Mouse (Mus musculus) heart, embryonic 11.5 days (tissue): Measurements from ENCODE around the gene Ptms. TPM values are rescaled to one million over a fixed set of nuclear protein-coding genes. Genes with fewer than 3 reads are reported as not detected.

Source experiments
- ATAC-seq: fragments of 200-750 bp; cut with Nextera tagmentation; replicated peaks from 2 replicates; pipeline ENCODE4 v1.8.0; 2017; ENCODE audit warnings: moderate library complexity; ENCODE audit not compliant: insufficient number of reproducible peaks, low FRiP score, low TSS enrichment
- H3K27ac ChIP-seq: fragments of 300-500 bp; sonication (generic); 2 replicates; pipeline ENCODE4 v1.5.1; 2014; ENCODE audit warnings: mild to moderate bottlenecking, low read depth, low read length
- H3K27me3 ChIP-seq: fragments of 300-500 bp; sonication (generic); 2 replicates; pipeline ENCODE4 v1.6.1; 2014; ENCODE audit warnings: mild to moderate bottlenecking, low read length, mixed read lengths; ENCODE audit not compliant: control insufficient read depth, insufficient read depth
- H3K36me3 ChIP-seq: fragments of 300-500 bp; sonication (generic); 2 replicates; pipeline ENCODE4 v1.6.1; 2014; ENCODE audit warnings: mild to moderate bottlenecking, low read length, moderate library complexity, mixed read lengths; ENCODE audit not compliant: control insufficient read depth, insufficient read depth
- H3K4me1 ChIP-seq: fragments of 300-500 bp; sonication (generic); 2 replicates; pipeline ENCODE4 v1.6.1; 2014; ENCODE audit warnings: low read length; ENCODE audit not compliant: control insufficient read depth, insufficient read depth
- H3K4me2 ChIP-seq: fragments of 300-500 bp; sonication (generic); 2 replicates; pipeline ENCODE4 v1.6.1; 2014; ENCODE audit warnings: mild to moderate bottlenecking, moderate library complexity
- H3K4me3 ChIP-seq: fragments of 300-500 bp; sonication (generic); 2 replicates; pipeline ENCODE4 v1.5.1; 2014; ENCODE audit warnings: low read depth, low read length
- H3K9ac ChIP-seq: fragments of 300-500 bp; sonication (generic); 2 replicates; pipeline ENCODE4 v1.6.1; 2014; ENCODE audit warnings: mild to moderate bottlenecking, low read depth, low read length, moderate library complexity
- H3K9me3 ChIP-seq: fragments of 300-500 bp; sonication (generic); replicated peaks from 2 replicates; pipeline ENCODE4 v1.6.1; 2016; ENCODE audit warnings: low read length; ENCODE audit not compliant: control insufficient read depth
- WGBS: fragments of 180-500 bp; shearing (Covaris S2); extraction: QIAGEN DNeasy Blood & Tissue Kit; methylation state at CpG from one replicate; pipeline ENCODE4 v1.1.7; 2014; ENCODE audit not compliant: insufficient replicate concordance; 5-methylcytosine and 5-hydroxymethylcytosine counted together
- polyA plus RNA-seq: library from polyadenylated mRNA; unstranded; fragments of >200 nt; fragmentation: Nextera tagmentation; extraction: Ambion mirVana; gene quantifications from 2 replicates; pipeline ENCODE4 v1.2.1, GENCODE M21; 2014

Ptms gene
- polyA plus RNA-seq, 1 experiment from 2014 or later: 158 TPM

- H3K9ac ChIP-seq: no peak overlapping the region
- no peaks in the 10 kb centered on the region for H3K9me3 ChIP-seq
- peaks cover 26% of the 10 kb centered on the region for H3K36me3 ChIP-seq
- H3K27ac ChIP-seq: no peak overlapping the region
- no peaks in the 10 kb centered on the region for H3K27me3 ChIP-seq
- 90% methylated on average over 3 of the region's 3 CpGs for WGBS
- peaks cover 6% of the 10 kb centered on the region for H3K4me1 ChIP-seq
- no peak for ATAC-seq
- no peak overlapping the region for H3K4me2 ChIP-seq
- H3K4me3 ChIP-seq: peak overlapping the region; percentile 79; the same call in 1 of the 2 replicates
Observed at GRCm38 (mm10) chr6:124933127-124933526, 13.2 kb upstream of the Ptms start.

GRCm38 (mm10) chr6:124932314-124932695, 12.4 kb upstream of the Ptms start:
- no peaks in the 10 kb centered on the region for H3K27me3 ChIP-seq
- WGBS: 50% methylated on average over 12 of the region's 12 CpGs
- H3K9ac ChIP-seq: peak overlapping the region; percentile 81
- H3K4me3 ChIP-seq: peak overlapping the region; percentile 79
- ATAC-seq: no peak
- H3K4me1 ChIP-seq: peaks cover 6% of the 10 kb centered on the region
- H3K4me2 ChIP-seq: peak overlapping the region; percentile 79
- H3K9me3 ChIP-seq: no peaks in the 10 kb centered on the region
- peaks cover 23% of the 10 kb centered on the region for H3K36me3 ChIP-seq
- peak overlapping the region; percentile 97 for H3K27ac ChIP-seq

GRCm38 (mm10) chr6:124931525-124932313, 11.8 kb upstream of the Ptms start:
- H3K36me3 ChIP-seq: peaks cover 23% of the 10 kb centered on the region
- ATAC-seq: peak; percentile 16; the same call in 1 of the 2 replicates
- H3K27me3 ChIP-seq: no peaks in the 10 kb centered on the region
- WGBS: 1% methylated on average over 48 of the region's 48 CpGs
- H3K9me3 ChIP-seq: no peaks in the 10 kb centered on the region
- H3K4me3 ChIP-seq: peak overlapping the region; percentile 79
- H3K4me2 ChIP-seq: peak overlapping the region; percentile 79
- peaks cover 6% of the 10 kb centered on the region for H3K4me1 ChIP-seq
- peak overlapping the region; percentile 81 for H3K9ac ChIP-seq
- peak overlapping the region; percentile 97 for H3K27ac ChIP-seq

- H3K9me3 ChIP-seq: no peaks in the 10 kb centered on the region
- H3K4me2 ChIP-seq: peak within 1 kb of the TSS; percentile 79
- H3K4me1 ChIP-seq: peaks cover 9% of the 10 kb centered on the region
- peaks cover 18% of the 10 kb centered on the region for H3K36me3 ChIP-seq
- peak within 1 kb of the TSS; percentile 97 for H3K27ac ChIP-seq
- peak within 1 kb of the TSS; percentile 79 for H3K4me3 ChIP-seq
- WGBS: 1% methylated on average over 52 of the region's 64 CpGs
- no peaks in the 10 kb centered on the region for H3K27me3 ChIP-seq
- peak within 1 kb of the TSS; percentile 81 for H3K9ac ChIP-seq
- ATAC-seq: peak; percentile 92
Observed at GRCm38 (mm10) chr6:124930754-124931524, 11.0 kb upstream of the Ptms start, which contains the start of gene Mlf2. Gene Mlf2 (plus strand): TSS chr6:124931386.

- WGBS: 47% methylated on average over 1 of the region's 1 CpGs
- peak overlapping the region; percentile 81 for H3K9ac ChIP-seq
- H3K4me3 ChIP-seq: peak overlapping the region; percentile 79
- H3K9me3 ChIP-seq: no peaks in the 10 kb centered on the region
- no peaks in the 10 kb centered on the region for H3K27me3 ChIP-seq
- peaks cover 11% of the 10 kb centered on the region for H3K36me3 ChIP-seq
- H3K27ac ChIP-seq: peak overlapping the region; percentile 97
- H3K4me2 ChIP-seq: peak overlapping the region; percentile 79
- no peak for ATAC-seq
- H3K4me1 ChIP-seq: peaks cover 16% of the 10 kb centered on the region
Observed at GRCm38 (mm10) chr6:124930231-124930630, 10.3 kb upstream of the Ptms start.

- ATAC-seq: no peak
- 0 out of 2 replicates have a peak overlapping the region, but pooled peaks have one; percentile 8 for H3K4me3 ChIP-seq
- H3K4me1 ChIP-seq: peaks cover 17% of the 10 kb centered on the region
- peak overlapping the region; percentile 82 for H3K27ac ChIP-seq
- no peaks in the 10 kb centered on the region for H3K9me3 ChIP-seq
- WGBS: 29% methylated on average over 5 of the region's 5 CpGs
- H3K9ac ChIP-seq: peak overlapping the region; percentile 43
- H3K4me2 ChIP-seq: peak overlapping the region; percentile 47
- no peaks in the 10 kb centered on the region for H3K27me3 ChIP-seq
- no peaks in the 10 kb centered on the region for H3K36me3 ChIP-seq
Observed at GRCm38 (mm10) chr6:124925941-124926340, 6.0 kb upstream of the Ptms start.

- peaks cover 22% of the 10 kb centered on the region for H3K4me1 ChIP-seq
- WGBS: 29% methylated on average over 12 of the region's 12 CpGs
- H3K4me2 ChIP-seq: peak overlapping the region; percentile 47
- no peaks in the 10 kb centered on the region for H3K9me3 ChIP-seq
- no peaks in the 10 kb centered on the region for H3K36me3 ChIP-seq
- H3K27ac ChIP-seq: peak overlapping the region; percentile 82
- peak overlapping the region; percentile 43 for H3K9ac ChIP-seq
- no peak for ATAC-seq
- no peaks in the 10 kb centered on the region for H3K27me3 ChIP-seq
- no peak overlapping the region for H3K4me3 ChIP-seq
Observed at GRCm38 (mm10) chr6:124925173-124925793, 5.4 kb upstream of the Ptms start.

GRCm38 (mm10) chr6:124921539-124921938, 1.6 kb upstream of the Ptms start:
- H3K9ac ChIP-seq: no peak overlapping the region
- H3K4me1 ChIP-seq: peaks cover 38% of the 10 kb centered on the region
- no peak overlapping the region for H3K4me3 ChIP-seq
- WGBS: 61% methylated on average over 4 of the region's 4 CpGs
- H3K36me3 ChIP-seq: no peaks in the 10 kb centered on the region
- no peaks in the 10 kb centered on the region for H3K9me3 ChIP-seq
- H3K27ac ChIP-seq: peak overlapping the region; percentile 99; the same call in 1 of the 2 replicates
- H3K4me2 ChIP-seq: no peak overlapping the region
- no peak for ATAC-seq
- no peaks in the 10 kb centered on the region for H3K27me3 ChIP-seq
